Mouse (Mus musculus) lung, embryonic 15.5 days (tissue): Measurements from ENCODE around the gene Hoxd9. TPM values are rescaled to one million over a fixed set of nuclear protein-coding genes. Genes with fewer than 3 reads are reported as not detected.
A peak's percentile ranks its signal among the peaks of the same experiment; 100 is the strongest.

Experiments
- ATAC-seq: fragments of 200-750 bp; cut with Nextera tagmentation; 2 replicates; pipeline ENCODE4 v1.8.0; 2017; ENCODE audit warnings: moderate number of reproducible peaks, borderline replicate concordance; ENCODE audit not compliant: low FRiP score, low TSS enrichment; ENCODE audit errors: extremely low read depth
- H3K27ac ChIP-seq: fragments of 300-500 bp; sonication (generic); 2 replicates; pipeline ENCODE4 v1.5.1; 2015; ENCODE audit warnings: moderate library complexity, mild to moderate bottlenecking, inconsistent platforms
- H3K27me3 ChIP-seq: fragments of 300-500 bp; sonication (generic); 2 replicates; pipeline ENCODE4 v1.6.1; 2015; ENCODE audit warnings: inconsistent platforms
- H3K36me3 ChIP-seq: fragments of 300-500 bp; sonication (generic); 2 replicates; pipeline ENCODE4 v1.6.1; 2015; ENCODE audit warnings: inconsistent platforms
- H3K4me1 ChIP-seq: fragments of 300-500 bp; sonication (generic); 2 replicates; pipeline ENCODE4 v1.6.1; 2015; ENCODE audit warnings: inconsistent platforms
- H3K4me2 ChIP-seq: fragments of 300-500 bp; sonication (generic); 2 replicates; pipeline ENCODE4 v1.6.1; 2015; ENCODE audit warnings: inconsistent platforms, mild to moderate bottlenecking, moderate library complexity
- H3K4me3 ChIP-seq: fragments of 300-500 bp; sonication (generic); 2 replicates; pipeline ENCODE4 v1.5.1; 2015; ENCODE audit warnings: mild to moderate bottlenecking, inconsistent platforms
- H3K9ac ChIP-seq: fragments of 300-500 bp; sonication (generic); 2 replicates; pipeline ENCODE4 v1.6.1; 2015; ENCODE audit warnings: inconsistent platforms
- H3K9me3 ChIP-seq: fragments of 300-500 bp; sonication (generic); 2 replicates; pipeline ENCODE4 v1.6.1; 2016; ENCODE audit warnings: inconsistent platforms
- WGBS: fragments of 180-500 bp; shearing (Covaris S2); methylation state at CpG from one replicate; pipeline ENCODE4 v1.1.7; 2015; 5-methylcytosine and 5-hydroxymethylcytosine counted together
- polyA plus RNA-seq: library from polyadenylated mRNA; unstranded; fragments of >200 nt; fragmentation: Nextera tagmentation; extraction: Ambion mirVana; gene quantifications from 2 replicates; pipeline ENCODE4 v1.2.1, GENCODE M21; 2015

The Hoxd9 gene
- polyA plus RNA-seq, 1 experiment from 2014 or later = 0.44 TPM

GRCm38 (mm10) chr2:74679980-74680379 is 17.5 kb upstream of the Hoxd9 start:
- Histone ChIP-seq H3K4me2 (no peak overlapping the region), H3K27me3 (peaks cover 100% of the 10 kb centered on the region), H3K9ac (no peak overlapping the region), H3K4me1 (peaks cover 13% of the 10 kb centered on the region), H3K27ac (no peak overlapping the region), H3K4me3 (no peak overlapping the region), H3K9me3 (no peaks in the 10 kb centered on the region), H3K36me3 (no peaks in the 10 kb centered on the region)
- under 1% methylated on average over 23 of the region's 23 CpGs for WGBS
- ATAC-seq = no peak

- Histone ChIP-seq H3K4me3 (no peak overlapping the region), H3K27ac (no peak overlapping the region), H3K4me1 (peaks cover 13% of the 10 kb centered on the region), H3K36me3 (no peaks in the 10 kb centered on the region), H3K27me3 (peaks cover 100% of the 10 kb centered on the region), H3K9me3 (no peaks in the 10 kb centered on the region), H3K4me2 (no peak overlapping the region), H3K9ac (no peak overlapping the region)
- ATAC-seq = no peak
- WGBS = 3% methylated on average over 21 of the region's 21 CpGs
These were observed 16.7 kb upstream of the Hoxd9 start for GRCm38 (mm10) chr2:74680561-74681398.

GRCm38 (mm10) chr2:74681594-74682531 is 15.7 kb upstream of the Hoxd9 start:
- Histone ChIP-seq H3K27ac (no peak overlapping the region), H3K9ac (no peak overlapping the region), H3K36me3 (no peaks in the 10 kb centered on the region), H3K4me1 (peaks cover 13% of the 10 kb centered on the region), H3K4me2 (peak overlapping the region; percentile 46), H3K9me3 (no peaks in the 10 kb centered on the region), H3K27me3 (peaks cover 99% of the 10 kb centered on the region), H3K4me3 (peak overlapping the region; percentile 20)
- ATAC-seq = no peak; the same call in 1 of the 2 replicates
- under 1% methylated on average over 78 of the region's 78 CpGs for WGBS

- no peak for ATAC-seq
- peaks cover 13% of the 10 kb centered on the region for H3K4me1 ChIP-seq
- peak overlapping the region; percentile 20 for H3K4me3 ChIP-seq
- under 1% methylated on average over 45 of the region's 51 CpGs for WGBS
- no peak overlapping the region for H3K9ac ChIP-seq
- H3K27me3 ChIP-seq = peaks cover 99% of the 10 kb centered on the region
- no peak overlapping the region for H3K27ac ChIP-seq
- peak overlapping the region; percentile 46 for H3K4me2 ChIP-seq
- H3K36me3 ChIP-seq = no peaks in the 10 kb centered on the region
- H3K9me3 ChIP-seq = no peaks in the 10 kb centered on the region
These were observed 14.7 kb upstream of the Hoxd9 start for GRCm38 (mm10) chr2:74682796-74683195.

- Histone ChIP-seq H3K4me3 (no peak overlapping the region), H3K4me2 (no peak overlapping the region), H3K4me1 (peaks cover 13% of the 10 kb centered on the region), H3K9me3 (no peaks in the 10 kb centered on the region), H3K27ac (no peak overlapping the region), H3K36me3 (no peaks in the 10 kb centered on the region), H3K9ac (no peak overlapping the region), H3K27me3 (peaks cover 99% of the 10 kb centered on the region)
- no peak for ATAC-seq
- WGBS = 1% methylated on average over 18 of the region's 18 CpGs
These were observed 14.0 kb upstream of the Hoxd9 start for GRCm38 (mm10) chr2:74683471-74683951.

GRCm38 (mm10) chr2:74684106-74684505 is 13.4 kb upstream of the Hoxd9 start:
- WGBS = 2% methylated on average over 12 of the region's 12 CpGs
- peaks cover 99% of the 10 kb centered on the region for H3K27me3 ChIP-seq
- no peak overlapping the region for H3K27ac ChIP-seq
- ATAC-seq = no peak
- H3K9me3 ChIP-seq = no peaks in the 10 kb centered on the region
- H3K36me3 ChIP-seq = no peaks in the 10 kb centered on the region
- no peak overlapping the region for H3K9ac ChIP-seq
- H3K4me2 ChIP-seq = no peak overlapping the region
- H3K4me3 ChIP-seq = no peak overlapping the region
- H3K4me1 ChIP-seq = peaks cover 13% of the 10 kb centered on the region

GRCm38 (mm10) chr2:74685059-74685603 is 12.4 kb upstream of the Hoxd9 start:
- Histone ChIP-seq H3K4me3 (no peak overlapping the region), H3K4me2 (no peak overlapping the region), H3K9me3 (no peaks in the 10 kb centered on the region), H3K27me3 (peaks cover 99% of the 10 kb centered on the region), H3K9ac (no peak overlapping the region), H3K36me3 (no peaks in the 10 kb centered on the region), H3K4me1 (peaks cover 13% of the 10 kb centered on the region), H3K27ac (no peak overlapping the region)
- ATAC-seq = no peak
- WGBS = 12% methylated on average over 4 of the region's 4 CpGs

- Histone ChIP-seq H3K36me3 (no peaks in the 10 kb centered on the region), H3K27ac (no peak overlapping the region), H3K4me2 (no peak overlapping the region), H3K27me3 (peaks cover 97% of the 10 kb centered on the region), H3K9me3 (no peaks in the 10 kb centered on the region), H3K4me3 (no peak overlapping the region), H3K4me1 (peaks cover 15% of the 10 kb centered on the region), H3K9ac (no peak overlapping the region)
- 5% methylated on average over 17 of the region's 17 CpGs for WGBS
- ATAC-seq = no peak
These were observed 11.1 kb upstream of the Hoxd9 start for GRCm38 (mm10) chr2:74686301-74686987.

- Histone ChIP-seq H3K9me3 (no peaks in the 10 kb centered on the region), H3K4me3 (no peak overlapping the region), H3K4me1 (peaks cover 13% of the 10 kb centered on the region), H3K9ac (no peak overlapping the region), H3K36me3 (no peaks in the 10 kb centered on the region), H3K27ac (no peak overlapping the region), H3K27me3 (peaks cover 97% of the 10 kb centered on the region), H3K4me2 (no peak overlapping the region)
- no peak for ATAC-seq
- WGBS = 1% methylated on average over 27 of the region's 27 CpGs
These were observed 10.4 kb upstream of the Hoxd9 start for GRCm38 (mm10) chr2:74686988-74687697.

GRCm38 (mm10) chr2:74687698-74688555 is 9.6 kb upstream of the Hoxd9 start:
- H3K9me3 ChIP-seq = no peaks in the 10 kb centered on the region
- ATAC-seq = no peak
- H3K27me3 ChIP-seq = peaks cover 97% of the 10 kb centered on the region
- H3K4me1 ChIP-seq = peaks cover 5% of the 10 kb centered on the region
- 3% methylated on average over 31 of the region's 31 CpGs for WGBS
- no peak overlapping the region for H3K4me2 ChIP-seq
- no peak overlapping the region for H3K27ac ChIP-seq
- H3K9ac ChIP-seq = no peak overlapping the region
- H3K4me3 ChIP-seq = no peak overlapping the region
- H3K36me3 ChIP-seq = no peaks in the 10 kb centered on the region
